Mouse (Mus musculus): ENCODE results near the gene Slc9a8.

Slc9a8 gene

GRCm38 (mm10) chr2:167483827-167484410 lies 62.4 kb downstream of the Slc9a8 start:
- DNase-seq (ENCODE audit: low read depth), result no peak

- DNase-seq (ENCODE audit: low read depth), result no peak
These were observed 63.4 kb downstream of the Slc9a8 start for GRCm38 (mm10) chr2:167484932-167485331.

GRCm38 (mm10) chr2:167485501-167486377 lies 64.2 kb downstream of the Slc9a8 start:
- DNase-seq (ENCODE audit: low read depth), result peak; percentile 74

GRCm38 (mm10) chr2:167486573-167486972 lies 65.1 kb downstream of the Slc9a8 start:
- no peak for DNase-seq (ENCODE audit: low read depth)

GRCm38 (mm10) chr2:167487551-167487950 lies 66.0 kb downstream of the Slc9a8 start:
- no peak for DNase-seq (ENCODE audit: low read depth)

GRCm38 (mm10) chr2:167487994-167488393 lies 66.5 kb downstream of the Slc9a8 start:
- no peak for DNase-seq (ENCODE audit: low read depth)

- DNase-seq (ENCODE audit: low read depth), result peak; percentile 82
These were observed 69.5 kb downstream of the Slc9a8 start for GRCm38 (mm10) chr2:167490813-167491525.

GRCm38 (mm10) chr2:167491757-167492708 lies 70.5 kb downstream of the Slc9a8 start, which contains the start of gene Rnf114:
Gene Rnf114 (plus strand): TSS chr2:167492645.
- DNase-seq (ENCODE audit: low read depth), result no peak

GRCm38 (mm10) chr2:167492713-167493636 lies 71.5 kb downstream of the Slc9a8 start, which contains the start of gene Spata2:
Gene Spata2 (minus strand): TSS chr2:167492887.
- peak; percentile 69 for DNase-seq (ENCODE audit: low read depth)

GRCm38 (mm10) chr2:167496437-167496836 lies 74.9 kb downstream of the Slc9a8 start:
- DNase-seq (ENCODE audit: low read depth), result no peak

GRCm38 (mm10) chr2:167497272-167497671 lies 75.8 kb downstream of the Slc9a8 start:
- no peak for DNase-seq (ENCODE audit: low read depth)

GRCm38 (mm10) chr2:167502554-167503252 lies 81.2 kb downstream of the Slc9a8 start:
- DNase-seq (ENCODE audit: low read depth), result no peak

- no peak for DNase-seq (ENCODE audit: low read depth)
These were observed 81.9 kb downstream of the Slc9a8 start for GRCm38 (mm10) chr2:167503253-167503895.

- DNase-seq (ENCODE audit: low read depth), result no peak
These were observed 82.4 kb downstream of the Slc9a8 start for GRCm38 (mm10) chr2:167503896-167504349.

GRCm38 (mm10) chr2:167505127-167505526 lies 83.6 kb downstream of the Slc9a8 start:
- no peak for DNase-seq (ENCODE audit: low read depth)

- no peak for DNase-seq (ENCODE audit: low read depth)
These were observed 85.2 kb downstream of the Slc9a8 start for GRCm38 (mm10) chr2:167506546-167507260.

GRCm38 (mm10) chr2:167507719-167508385 lies 86.3 kb downstream of the Slc9a8 start:
- DNase-seq (ENCODE audit: low read depth), result no peak

GRCm38 (mm10) chr2:167508569-167508968 lies 87.1 kb downstream of the Slc9a8 start:
- no peak for DNase-seq (ENCODE audit: low read depth)
